Mouse (Mus musculus) erythroid progenitor cell, adult 5-6 weeks (primary cell): ENCODE results near the gene Cep128. TPM values are rescaled to one million over a fixed set of nuclear protein-coding genes. Genes with fewer than 3 reads are reported as not detected.
"Not testable (repeated sequence)": the region's sequence is repeated elsewhere in the genome, so short reads cannot be mapped to it uniquely, and the experiment has no call there.

Experiments used
- ATAC-seq: replicated peaks from 2 replicates; pipeline ENCODE4 v1.8.0; 2016; ENCODE audit warnings: moderate number of reproducible peaks, mild to moderate bottlenecking, moderate TSS enrichment, inconsistent platforms; ENCODE audit not compliant: poor library complexity, low FRiP score, severe bottlenecking
- total RNA-seq, 2 experiments: library from RNA; stranded (forward) in 1 of 2; stranded (reverse) in 1 of 2; fragments of 150-400 nt in 1 of 2; fragments of 186-747, 209-891 nt in 1 of 2; gene quantifications; 2 replicates each; pipeline versions ENCODE4 v1.2.3 to v1.2.4; 2015 to 2017; ENCODE audit warnings: low replicate concordance in 2 of 2

Gene Cep128
- total RNA-seq, 2 experiments from 2014 or later = 98.5 to 132 TPM

DNA sequence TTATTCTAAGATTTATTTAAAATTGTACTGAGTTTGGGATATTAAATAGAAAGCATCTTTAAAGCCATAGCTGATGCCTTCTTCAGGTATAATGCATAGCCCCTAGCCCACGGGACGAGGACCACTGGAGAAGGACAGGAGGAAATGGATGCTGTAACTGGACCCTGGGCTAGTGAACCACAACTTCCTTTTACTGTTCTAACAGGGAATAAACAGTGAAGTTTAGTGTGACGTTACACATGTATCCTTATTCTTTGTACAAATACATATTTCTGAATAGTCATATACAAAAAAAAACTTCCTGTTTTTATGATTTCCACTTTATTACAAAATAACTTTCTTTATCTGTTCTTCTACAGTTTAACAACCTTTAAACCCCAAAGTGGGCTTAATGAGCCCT lies 376.0 kb downstream of the Cep128 start:
- no peak for ATAC-seq

DNA sequence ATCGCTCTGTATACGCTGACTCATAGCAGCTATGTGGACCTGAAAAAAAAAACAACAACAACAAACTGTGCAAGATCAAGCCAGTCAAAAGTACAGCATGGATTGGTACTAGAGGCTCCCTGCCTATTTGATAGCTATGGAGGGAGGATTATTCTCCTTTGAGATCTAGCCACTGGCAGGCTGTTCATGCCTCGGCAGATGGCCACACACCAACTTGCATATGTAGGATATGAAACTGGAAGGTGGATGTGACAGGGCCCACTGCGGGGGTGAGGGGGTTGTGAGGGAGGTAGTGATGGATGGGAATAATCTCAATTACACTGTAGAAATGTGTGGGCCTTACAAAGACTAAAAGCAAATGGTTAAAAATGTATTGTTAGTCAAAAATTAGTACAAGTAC lies 386.7 kb downstream of the Cep128 start:
- ATAC-seq = no peak

DNA sequence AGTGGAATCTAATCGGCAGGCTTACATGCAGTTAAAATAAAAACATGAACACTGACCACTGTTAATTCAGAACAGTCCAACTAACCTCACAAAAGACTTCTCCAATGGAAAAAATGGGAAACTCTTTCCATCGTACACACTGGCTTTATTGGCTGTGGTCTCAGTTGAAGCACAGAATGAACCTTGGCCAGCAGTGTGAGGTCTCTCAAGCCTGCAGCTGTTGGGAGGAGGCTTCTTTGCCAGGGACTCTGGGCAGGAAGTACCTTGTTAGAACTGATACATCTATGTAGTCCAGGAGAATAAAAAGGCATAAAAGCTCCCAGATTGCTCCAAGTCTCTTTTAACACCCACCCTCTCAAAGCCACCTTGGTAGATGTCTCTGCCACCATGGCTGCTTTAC lies 390.9 kb downstream of the Cep128 start:
- no peak for ATAC-seq

DNA sequence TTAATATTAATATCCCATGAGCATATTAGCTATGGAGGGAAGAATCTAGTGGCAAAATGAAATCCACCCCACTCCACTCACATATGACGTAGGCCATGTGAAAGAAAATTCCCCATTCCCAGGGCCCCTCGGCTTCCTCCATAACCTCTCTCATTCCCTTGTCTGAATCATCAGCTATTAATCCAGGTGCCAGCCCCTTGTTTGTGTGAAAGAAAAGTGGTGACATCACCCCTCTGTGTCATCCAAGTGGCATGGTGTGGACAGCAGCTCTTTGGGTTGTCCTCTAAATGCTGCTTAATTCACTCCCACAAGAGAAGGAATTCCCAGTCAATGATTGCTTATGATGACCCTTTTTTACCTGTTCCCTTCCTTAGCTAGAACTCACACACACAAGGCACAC lies 396.4 kb downstream of the Cep128 start:
- ATAC-seq = no peak

DNA sequence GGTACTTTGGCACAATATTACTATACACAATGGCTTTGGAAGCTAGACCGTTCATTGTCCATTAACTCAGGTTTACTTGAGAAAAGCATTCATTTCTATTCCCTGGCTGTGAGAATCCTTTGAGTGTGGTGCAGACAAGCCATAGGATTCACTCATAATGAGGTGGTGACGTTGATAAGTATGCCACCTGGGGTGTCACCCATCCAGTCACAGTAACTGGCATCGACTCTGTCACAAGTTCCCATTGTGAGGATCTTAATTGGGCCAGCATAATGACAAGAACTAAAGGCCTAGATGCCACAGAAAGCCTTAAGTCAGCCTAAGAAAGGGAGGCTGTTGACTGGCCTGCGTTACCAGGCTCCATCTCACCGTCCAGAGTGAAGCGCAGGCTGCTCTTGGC lies 396.9 kb downstream of the Cep128 start:
- no peak for ATAC-seq

DNA sequence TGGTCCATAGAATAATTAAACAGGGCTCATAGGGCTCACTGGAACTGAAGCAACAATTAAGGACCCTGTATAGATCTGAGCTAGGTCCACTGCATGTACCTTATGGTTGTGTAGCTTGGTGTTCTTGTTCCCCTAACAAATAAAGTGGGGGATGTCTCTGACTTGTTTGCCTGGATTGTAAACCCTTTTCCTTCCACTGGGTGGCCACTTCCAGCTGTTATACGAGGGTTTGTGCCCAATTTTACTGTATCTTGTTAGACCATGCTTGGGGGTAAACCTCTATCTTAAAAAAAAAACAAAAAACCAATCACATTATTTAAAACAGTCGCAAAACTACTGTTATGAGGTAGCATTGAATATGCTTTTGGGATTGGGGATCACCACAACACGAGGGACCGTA lies 402.2 kb downstream of the Cep128 start:
- ATAC-seq = no peak

DNA sequence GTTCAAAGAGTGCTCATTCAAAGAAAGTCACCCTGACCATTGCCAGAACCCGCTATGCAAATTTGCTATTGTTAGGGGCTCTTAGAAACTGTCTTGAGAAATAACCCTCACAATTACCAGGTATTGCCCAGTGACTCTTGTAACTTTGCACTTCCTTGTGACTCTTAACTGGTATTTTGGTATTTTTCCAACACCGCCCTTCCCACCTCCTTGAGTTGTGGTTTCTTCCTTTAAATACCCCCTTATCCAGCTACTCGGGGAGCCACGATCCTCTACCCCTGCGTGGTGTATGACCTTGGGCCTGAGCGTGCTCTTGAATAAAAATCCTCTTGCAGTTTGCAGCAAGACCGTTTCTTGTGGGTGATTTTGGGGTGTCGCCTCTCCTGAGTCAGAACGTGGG lies 407.8 kb downstream of the Cep128 start:
- ATAC-seq = not testable (repeated sequence)

DNA sequence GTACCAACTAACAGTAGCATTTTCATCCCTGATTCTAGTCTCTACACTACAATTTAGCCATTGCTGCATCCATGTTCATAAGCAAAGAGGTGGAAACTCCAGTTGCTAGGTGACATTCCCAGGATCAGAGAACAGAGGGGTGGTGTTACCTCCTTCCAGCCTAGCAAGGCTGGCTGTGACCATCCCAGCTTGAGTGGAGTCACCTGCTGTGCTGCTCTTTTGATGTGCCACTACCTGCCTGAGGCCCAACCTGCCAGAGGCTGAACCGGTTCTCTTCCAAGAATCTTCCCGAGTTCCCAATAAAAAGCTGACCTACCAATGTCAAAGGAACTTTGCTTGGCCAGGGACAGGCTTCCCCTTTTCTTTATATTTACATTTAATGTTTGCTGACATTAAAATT lies 408.8 kb downstream of the Cep128 start:
- ATAC-seq = no peak

DNA sequence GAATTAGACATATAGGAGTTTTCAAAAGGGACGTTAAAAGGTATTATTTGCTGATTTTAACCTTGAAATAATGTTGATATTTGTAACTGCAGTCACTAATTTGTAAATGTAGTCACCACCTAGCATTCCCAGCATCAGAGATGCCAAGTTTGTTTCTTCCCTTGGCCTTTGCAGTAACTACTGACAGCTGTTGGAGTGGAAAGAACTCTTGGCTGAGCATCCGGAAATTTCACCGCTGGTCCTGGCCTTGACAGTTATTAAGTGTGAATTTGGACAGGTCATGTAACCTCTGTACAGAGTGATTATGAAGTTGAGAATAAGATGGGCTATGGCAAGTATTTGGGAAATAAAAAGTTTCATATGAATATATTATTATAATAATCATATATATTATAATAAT lies 413.1 kb downstream of the Cep128 start:
- no peak for ATAC-seq

DNA sequence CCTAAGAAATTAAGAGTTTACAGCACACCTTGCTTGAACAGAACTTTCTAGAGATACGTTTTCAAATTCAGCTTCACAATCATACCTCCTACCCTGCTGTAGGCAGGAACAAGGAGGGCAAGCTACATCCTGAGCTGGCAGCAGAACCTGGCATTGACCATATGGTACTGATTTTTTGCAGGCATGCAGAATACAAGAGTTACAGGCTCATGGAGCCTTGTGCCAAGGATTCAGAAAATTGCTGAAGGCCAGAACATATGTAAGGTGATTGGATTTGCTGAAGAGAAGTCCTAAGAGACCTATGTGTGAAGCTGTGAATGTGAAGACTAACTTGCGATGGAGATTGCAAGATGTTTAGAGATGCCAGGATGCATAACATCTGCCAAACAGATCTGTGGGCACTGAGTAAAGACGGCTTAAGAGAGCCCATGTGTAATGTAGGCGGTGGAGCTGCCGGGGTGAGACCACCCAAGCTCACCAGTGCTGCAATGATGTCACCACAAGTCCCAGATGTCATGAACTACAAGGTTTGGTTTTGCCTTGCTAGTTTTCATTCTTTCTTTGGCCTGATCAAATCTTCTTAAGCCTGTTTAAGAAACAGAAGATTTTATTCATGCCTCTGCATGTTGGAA lies 422.7 kb downstream of the Cep128 start:
- no peak for ATAC-seq

DNA sequence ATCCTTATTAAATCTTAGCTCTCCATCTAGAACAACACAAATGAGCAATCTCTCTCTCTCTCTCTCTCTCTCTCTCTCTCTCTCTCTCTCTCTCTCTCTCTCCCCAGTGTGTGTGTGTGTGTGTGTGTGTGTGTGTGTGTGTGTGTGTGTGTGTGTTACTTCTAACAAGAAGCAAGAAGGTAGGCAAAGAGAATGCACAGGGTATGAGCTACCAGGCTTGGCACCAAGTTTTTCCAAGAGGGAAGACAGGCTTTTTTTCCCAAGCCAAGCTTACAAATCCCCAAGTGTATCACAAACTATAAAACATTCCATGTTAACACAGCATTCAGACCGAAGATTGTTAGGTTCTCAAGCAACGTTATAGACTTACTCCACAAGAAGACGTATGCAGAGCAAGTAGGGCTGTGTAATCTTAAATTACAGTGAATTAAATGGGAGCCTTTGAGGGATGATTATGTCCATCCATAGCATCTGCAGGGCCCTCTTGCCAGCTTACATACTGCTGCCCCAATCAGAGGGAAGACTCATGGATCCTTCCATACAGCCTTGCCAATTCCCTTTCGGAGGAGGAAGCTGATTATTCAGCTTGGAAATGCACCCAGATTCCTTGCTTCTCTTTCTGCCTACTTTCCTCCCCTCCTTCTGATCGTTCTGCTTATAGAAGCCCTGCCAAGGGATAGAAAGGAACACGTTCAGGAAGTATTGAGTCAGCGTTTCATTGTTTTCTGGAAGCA lies 429.3 kb downstream of the Cep128 start:
- no peak for ATAC-seq

Other genes starting within 250 kb of the Cep128 start
- 1.1 TPM in 1 of 2 replicates, not detected in the other for gene Tshr, start 154 bp upstream of the Cep128 start, total RNA-seq (2015; ENCODE audit: low replicate concordance)
- not detected in 2 replicates for gene Tshr, start 154 bp upstream of the Cep128 start, total RNA-seq (2017; ENCODE audit: low replicate concordance)
- 41.1 and 59.9 TPM in 2 replicates for gene Gtf2a1, start 206.1 kb upstream of the Cep128 start, total RNA-seq (2015; ENCODE audit: low replicate concordance)
- gene Gtf2a1, start 206.1 kb upstream of the Cep128 start, total RNA-seq (2017; ENCODE audit: low replicate concordance) = 38.4 and 49.4 TPM in 2 replicates